Mouse (Mus musculus) liver, postnatal 0 days (tissue): ENCODE data around the gene Vwf.

ENCODE experiments used
- CTCF ChIP-seq: sonication (generic); IDR thresholded peaks from 2 replicates; pipeline ENCODE4 v1.5.1; 2016; ENCODE audit warnings: antibody characterized with exemption, low read depth
- EP300 ChIP-seq: IDR thresholded peaks from 2 replicates; pipeline ENCODE4 v1.6.1; 2016; ENCODE audit warnings: antibody characterized with exemption, low read depth, mild to moderate bottlenecking

DNA sequence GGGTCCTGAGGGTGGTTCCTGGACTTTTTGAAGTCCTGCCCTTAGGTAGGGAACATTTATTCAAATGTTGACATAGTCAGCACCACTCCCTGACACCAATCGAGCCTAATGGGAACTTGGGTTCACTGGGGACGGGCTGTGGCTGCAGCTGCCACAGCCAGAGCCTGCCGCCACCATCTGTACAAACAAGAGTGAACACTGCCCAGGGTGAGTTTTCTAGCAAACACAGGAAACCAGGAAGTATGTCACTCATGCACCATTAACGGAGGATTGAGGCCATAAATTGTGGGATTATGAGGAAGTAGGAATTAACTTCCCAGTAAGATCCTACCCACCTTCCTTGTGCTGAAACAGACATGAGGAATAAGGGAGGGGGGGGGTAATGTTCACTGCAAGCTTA is 93.9 kb downstream of the Vwf start:
- TF ChIP-seq CTCF (no peak), EP300 (no peak)
